Mouse (Mus musculus) small intestine, adult 2 months (tissue): ENCODE measurements around the gene Nr1h5.

Experiments used
- CTCF ChIP-seq: fragments of 200-500 bp; IDR thresholded peaks from 2 replicates; pipeline ENCODE4 v1.5.1; 2012; ENCODE audit warnings: low read depth, mild to moderate bottlenecking, control low read depth, inconsistent platforms, low read length, moderate library complexity, mixed read lengths; ENCODE audit not compliant: insufficient replicate concordance, insufficient read length; ENCODE audit errors: extremely low read depth
- POLR2A ChIP-seq: fragments of 200-500 bp; IDR thresholded peaks from 2 replicates; pipeline ENCODE4 v1.6.1; 2012; ENCODE audit warnings: low read depth, mild to moderate bottlenecking, control low read depth, inconsistent platforms, low read length, moderate library complexity

DNA sequence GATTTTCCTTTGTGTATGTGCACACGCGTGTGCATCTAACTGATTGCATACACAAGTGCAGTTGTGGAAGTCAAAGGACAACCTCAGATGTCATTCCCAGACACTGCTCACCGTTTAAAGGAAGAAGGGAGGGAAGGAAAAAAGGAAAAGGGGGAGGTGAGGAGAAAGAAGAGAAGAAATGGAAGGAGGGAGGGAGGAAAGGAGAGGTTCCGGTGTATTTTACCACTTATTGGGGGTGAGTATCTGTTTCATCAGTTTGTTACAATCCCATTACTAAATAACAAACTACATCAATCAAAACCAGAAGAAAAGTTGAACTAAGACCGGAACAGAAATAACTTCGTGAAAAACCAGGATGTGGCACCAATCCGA is 31.3 kb upstream of the Nr1h5 start:
- TF ChIP-seq CTCF (no peak), POLR2A (no peak)
